32 mouse cellular contexts compared by ENCODE assay signal in the genomic region with DNA sequence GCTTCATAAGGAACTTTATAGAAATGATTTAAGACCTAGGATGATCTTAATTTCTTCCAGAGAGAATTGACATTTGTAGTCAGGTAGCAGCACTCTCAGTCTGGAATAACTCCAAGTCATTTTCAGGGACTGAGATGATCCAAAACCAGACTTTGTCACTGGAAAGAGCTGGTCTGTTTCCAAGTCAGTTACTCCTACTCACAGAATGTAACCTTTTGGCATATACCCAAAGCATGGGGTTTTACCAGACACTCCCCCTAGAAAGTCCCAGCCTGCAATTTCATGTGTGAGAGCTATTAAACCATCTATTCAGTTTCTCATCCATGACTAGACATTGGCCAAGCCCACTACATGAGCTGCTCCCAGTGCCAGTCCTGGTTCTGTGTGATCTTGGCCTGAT.
DNase-seq lines count a peak whose midpoint lies in the region; ATAC-seq and TF ChIP-seq lines count a peak whose summit lies in the region.
"Had no signal": no experiment of that assay in that cellular context is flagged by ENCODE, and none has a peak within 500 bp of the region (broad histone marks: within the 10 kb centered on the region; RNA-seq: fewer than 3 reads in every experiment).

No protein-coding gene starts in this region.

- H3K27me3 ChIP-seq in hindbrain, postnatal 0 days (ENCODE audit: insufficient read depth, low read length), result no peaks in the 10 kb centered on the region
- no peaks in the 10 kb centered on the region for H3K27me3 ChIP-seq in hindbrain, embryonic 14.5 days (ENCODE audit: control insufficient read depth, insufficient read depth, low read length)
- H3K27me3 ChIP-seq in lung, embryonic 14.5 days (ENCODE audit: insufficient read depth, low read length), result no peaks in the 10 kb centered on the region
- no peaks in the 10 kb centered on the region for H3K27me3 ChIP-seq in lung, postnatal 0 days (replicated peaks; ENCODE audit: insufficient read depth, low read length)
- H3K27me3 ChIP-seq: embryonic facial prominence, embryonic 13.5 days; hindbrain, embryonic 12.5 days; limb, embryonic 12.5 days; liver, embryonic 13.5 days; neural tube, embryonic 12.5 days had no signal

- H3K27ac ChIP-seq in hindbrain, postnatal 0 days, result no peak overlapping the region
- no peak overlapping the region for H3K27ac ChIP-seq in hindbrain, embryonic 14.5 days
- H3K27ac ChIP-seq in lung, embryonic 14.5 days (ENCODE audit: low read depth), result no peak overlapping the region
- no peak overlapping the region for H3K27ac ChIP-seq in lung, postnatal 0 days (ENCODE audit: low read length)
- H3K27ac ChIP-seq: embryonic facial prominence, embryonic 13.5 days; gastrocnemius, adult 2 months; hindbrain, embryonic 12.5 days; layer of hippocampus, adult 2 months; limb, embryonic 12.5 days; liver, embryonic 13.5 days; midbrain, embryonic 10.5 days; neural tube, embryonic 12.5 days had no signal

- TF ChIP-seq EP300 in lung, postnatal 0 days (IDR thresholded peaks at IDR 0.05), result no peak

- H3K4me3 ChIP-seq in hindbrain, postnatal 0 days (ENCODE audit: low read length), result no peak overlapping the region
- H3K4me3 ChIP-seq in hindbrain, embryonic 14.5 days (replicated peaks; ENCODE audit: low read length), result no peak overlapping the region
- H3K4me3 ChIP-seq in lung, embryonic 14.5 days (ENCODE audit: low read depth, low read length), result no peak overlapping the region
- H3K4me3 ChIP-seq in lung, postnatal 0 days (ENCODE audit: low read depth, low read length), result no peak overlapping the region
- H3K4me3 ChIP-seq: embryonic facial prominence, embryonic 13.5 days; erythroblast, embryonic 14.5 days; gastrocnemius, adult 2 months; hindbrain, embryonic 12.5 days; layer of hippocampus, adult 2 months; limb, embryonic 12.5 days; liver, embryonic 13.5 days; midbrain, embryonic 10.5 days; myocyte; neural tube, embryonic 12.5 days had no signal

- no peak for TF ChIP-seq CTCF in hindbrain, postnatal 0 days (IDR thresholded peaks at IDR 0.05; ENCODE audit: low read depth)
- TF ChIP-seq CTCF in lung, embryonic 14.5 days (IDR thresholded peaks at IDR 0.05; ENCODE audit: low read depth), result no peak
- no peak for TF ChIP-seq CTCF in lung, postnatal 0 days (IDR thresholded peaks at IDR 0.05)

- no peaks in the 10 kb centered on the region; the same call in 1 of the 2 replicates for H3K36me3 ChIP-seq in hindbrain, postnatal 0 days (ENCODE audit: insufficient read depth, low read length)
- no peaks in the 10 kb centered on the region for H3K36me3 ChIP-seq in hindbrain, embryonic 14.5 days (replicated peaks; ENCODE audit: control insufficient read depth, insufficient read depth)
- H3K36me3 ChIP-seq in lung, embryonic 14.5 days (ENCODE audit: insufficient read depth), result no peaks in the 10 kb centered on the region
- no peaks in the 10 kb centered on the region for H3K36me3 ChIP-seq in lung, postnatal 0 days (ENCODE audit: insufficient read depth, low read length)
- H3K36me3 ChIP-seq: embryonic facial prominence, embryonic 13.5 days; G1E; hindbrain, embryonic 12.5 days; liver, embryonic 13.5 days; neural tube, embryonic 12.5 days had no signal

- H3K4me2 ChIP-seq in hindbrain, postnatal 0 days (ENCODE audit: low read depth, low read length), result no peak overlapping the region
- no peak overlapping the region for H3K4me2 ChIP-seq in hindbrain, embryonic 14.5 days (replicated peaks)
- no peak overlapping the region for H3K4me2 ChIP-seq in lung, embryonic 14.5 days
- no peak overlapping the region for H3K4me2 ChIP-seq in lung, postnatal 0 days (replicated peaks; ENCODE audit: low read depth, low read length)
- H3K4me2 ChIP-seq: embryonic facial prominence, embryonic 13.5 days; heart, embryonic 11.5 days; hindbrain, embryonic 12.5 days; limb, embryonic 12.5 days; liver, embryonic 13.5 days; neural tube, embryonic 12.5 days had no signal

- no peaks in the 10 kb centered on the region for H3K4me1 ChIP-seq in hindbrain, postnatal 0 days (ENCODE audit: insufficient read depth, low read length)
- no peaks in the 10 kb centered on the region for H3K4me1 ChIP-seq in hindbrain, embryonic 14.5 days (replicated peaks; ENCODE audit: control insufficient read depth, insufficient read depth, low read length)
- 0 out of 2 replicates have a peak, but pooled peaks cover 2% of the 10 kb centered on the region for H3K4me1 ChIP-seq in lung, embryonic 14.5 days (ENCODE audit: insufficient read depth)
- no peaks in the 10 kb centered on the region for H3K4me1 ChIP-seq in lung, postnatal 0 days (ENCODE audit: insufficient read depth, low read depth, low read length)
- H3K4me1 ChIP-seq: limb, embryonic 12.5 days; liver, embryonic 13.5 days; neural tube, embryonic 12.5 days had no signal

- no peaks in the 10 kb centered on the region for H3K9me3 ChIP-seq in hindbrain, postnatal 0 days (ENCODE audit: low read length)
- H3K9me3 ChIP-seq in hindbrain, embryonic 14.5 days (ENCODE audit: control insufficient read depth, low read length), result peaks cover 6% of the 10 kb centered on the region
- H3K9me3 ChIP-seq in lung, embryonic 14.5 days (ENCODE audit: low read depth, low read length), result no peaks in the 10 kb centered on the region
- no peaks in the 10 kb centered on the region for H3K9me3 ChIP-seq in lung, postnatal 0 days (ENCODE audit: low read length)
- H3K9me3 ChIP-seq: embryonic facial prominence, embryonic 13.5 days; hindbrain, embryonic 12.5 days; liver, embryonic 13.5 days; neural tube, embryonic 12.5 days had no signal

- ATAC-seq in hindbrain, postnatal 0 days, result no peak
- no peak for ATAC-seq in hindbrain, embryonic 14.5 days (ENCODE audit: low FRiP score)
- ATAC-seq in lung, embryonic 14.5 days (ENCODE audit: insufficient read depth), result no peak
- ATAC-seq in lung, postnatal 0 days, result no peak
- ATAC-seq: forebrain, embryonic 16.5 days; midbrain, embryonic 16.5 days had no signal

- no peak overlapping the region for H3K9ac ChIP-seq in hindbrain, postnatal 0 days (replicated peaks; ENCODE audit: low read length)
- no peak overlapping the region for H3K9ac ChIP-seq in hindbrain, embryonic 14.5 days
- no peak overlapping the region for H3K9ac ChIP-seq in lung, embryonic 14.5 days
- no peak overlapping the region for H3K9ac ChIP-seq in lung, postnatal 0 days (replicated peaks; ENCODE audit: low read depth)
- H3K9ac ChIP-seq: embryonic facial prominence, embryonic 13.5 days; hindbrain, embryonic 12.5 days; limb, embryonic 12.5 days; liver, embryonic 13.5 days; neural tube, embryonic 12.5 days had no signal

- peak; percentile 42 for DNase-seq in cerebellum, adult 9-10 months
- no peak for DNase-seq in cerebellum, postnatal 4 days (ENCODE audit: low spot score in 2 of 2)
- peak; percentile 67 for DNase-seq in hindbrain, postnatal 0 days (ENCODE audit: low spot score)
- DNase-seq in hindbrain, embryonic 14.5 days (ENCODE audit: low spot score), result no peak
- DNase-seq in lung, embryonic 14.5 days, result peak; percentile 34
- DNase-seq in lung, postnatal 0 days (ENCODE audit: low spot score), result no peak
- peak; percentile 13 to 25 for DNase-seq in cerebellum, postnatal 25 days
- no peak for DNase-seq in left cerebral cortex, adult 8-10 months (ENCODE audit: low spot score in 2 of 2)
- DNase-seq: adrenal gland, postnatal 25 days; gastrocnemius, adult 2 months; gastrocnemius, postnatal 36 days; heart, adult 18-20 months; heart, postnatal 36 days; kidney, adult 11 months; liver, embryonic 13.5 days; lung, adult 18-20 months; lung, postnatal 14 days; right cerebral cortex, adult 18-20 months; spleen, adult 18-20 months; thymus, postnatal 14 days had no signal

Comparison
In these comparisons a context has a peak if more than half of its experiments do, and no peak if none do; other contexts are left out.
1. DNase-seq: peak in cerebellum, adult 9-10 months (single experiment), hindbrain, postnatal 0 days (single experiment), lung, embryonic 14.5 days (single experiment) and cerebellum, postnatal 25 days (2 of 2); none in cerebellum, postnatal 4 days (0 of 2), hindbrain, embryonic 14.5 days (single experiment), lung, postnatal 0 days (single experiment) and left cerebral cortex, adult 8-10 months (0 of 2).